10 mouse cellular contexts compared by ENCODE assay signal in genomic region chr7:13123554-13124153, GRCm38 (mm10). TPM values are rescaled to one million over a fixed set of nuclear protein-coding genes. Genes with fewer than 3 reads are reported as not detected.
DNase-seq lines count a peak whose midpoint lies in the region; ATAC-seq lines count a peak whose summit lies in the region.
"Not testable (repeated sequence)": the region's sequence is repeated elsewhere in the genome, so short reads cannot be mapped to it uniquely, and the experiment has no call there.
"Had no signal": no experiment of that assay in that cellular context is flagged by ENCODE, and none has a peak within 500 bp of the region (broad histone marks: within the 10 kb centered on the region; RNA-seq: fewer than 3 reads in every experiment).

No protein-coding gene starts in this region.

- 3% methylated on average over 22 of the region's 34 CpGs for WGBS in forebrain, embryonic 12.5 days
- under 1% methylated on average over 21 of the region's 34 CpGs for WGBS in kidney, embryonic 15.5 days
- WGBS in midbrain, embryonic 16.5 days, result 0% methylated on average over 11 of the region's 34 CpGs
- 0% methylated on average over 13 of the region's 34 CpGs for WGBS in stomach, embryonic 14.5 days

- not testable (repeated sequence) for H3K27ac ChIP-seq in ES-E14 (ENCODE audit: insufficient read depth, low read depth, low read length, poor library complexity, severe bottlenecking); forebrain, embryonic 12.5 days; kidney, embryonic 15.5 days; midbrain, embryonic 16.5 days (ENCODE audit: low read length); stomach, embryonic 14.5 days (ENCODE audit: low read length)

- H3K36me3 ChIP-seq in ES-E14 (ENCODE audit: control insufficient read depth, insufficient read depth, low read length, poor library complexity, severe bottlenecking); forebrain, embryonic 12.5 days (replicated peaks); kidney, embryonic 15.5 days; midbrain, embryonic 16.5 days (ENCODE audit: control insufficient read depth, insufficient read depth, low read length); stomach, embryonic 14.5 days (ENCODE audit: control insufficient read depth, insufficient read depth, low read length): not testable (repeated sequence)

- peak; percentile 0 for DNase-seq in ES-E14 (ENCODE audit: low read depth, low spot score)
- peak; percentile 3 for DNase-seq in cerebellum, adult 8-10 months
- peak; percentile 21 for DNase-seq in heart, postnatal 4 days
- DNase-seq in lung, adult 18-20 months, result peak; percentile 2 to 9

- H3K9ac ChIP-seq in ES-E14 (ENCODE audit: insufficient read depth, low read depth, low read length, poor library complexity, severe bottlenecking), result peak overlapping the region; percentile 73
- H3K9ac ChIP-seq in forebrain, embryonic 12.5 days; kidney, embryonic 15.5 days; stomach, embryonic 14.5 days (replicated peaks; ENCODE audit: low read depth, low read length): not testable (repeated sequence)
- 0 out of 2 replicates have a peak overlapping the region, but pooled peaks have one; percentile 3 for H3K9ac ChIP-seq in midbrain, embryonic 16.5 days (ENCODE audit: low read depth, low read length)

- not testable (repeated sequence) for H3K9me3 ChIP-seq in ES-E14 (ENCODE audit: control insufficient read depth, insufficient read depth, low read depth, low read length); forebrain, embryonic 12.5 days; kidney, embryonic 15.5 days (replicated peaks); midbrain, embryonic 16.5 days (replicated peaks; ENCODE audit: control insufficient read depth, low read length, poor library complexity, severe bottlenecking); stomach, embryonic 14.5 days (ENCODE audit: control insufficient read depth, low read depth, low read length)

- in situ Hi-C loops in ES-E14 (cut with MboI; ENCODE audit: low sequenced_read_pairs in 2 of 2, unreplicated experiment in 2 of 2), result not testable (repeated sequence)

- H3K27me3 ChIP-seq in forebrain, embryonic 12.5 days; kidney, embryonic 15.5 days; midbrain, embryonic 16.5 days (ENCODE audit: control insufficient read depth, insufficient read depth, low read depth, low read length); stomach, embryonic 14.5 days (ENCODE audit: control insufficient read depth, insufficient read depth, low read length): not testable (repeated sequence)

- H3K4me1 ChIP-seq in ES-E14 (ENCODE audit: control insufficient read depth in 2 of 2, insufficient read depth in 2 of 2, low read length in 2 of 2, poor library complexity in 1 of 2); forebrain, embryonic 12.5 days; kidney, embryonic 15.5 days; midbrain, embryonic 16.5 days (ENCODE audit: control insufficient read depth, insufficient read depth, low read length); stomach, embryonic 14.5 days (ENCODE audit: control insufficient read depth, insufficient read depth, low read length): not testable (repeated sequence)

- H3K4me3 ChIP-seq in ES-E14 (ENCODE audit: insufficient read depth in 1 of 2, low read depth in 1 of 2, low read length in 2 of 2, poor library complexity in 1 of 2, severe bottlenecking in 1 of 2), result peak overlapping the region; percentile 66 to 67
- H3K4me3 ChIP-seq in forebrain, embryonic 12.5 days (replicated peaks), result peak overlapping the region; percentile 27
- H3K4me3 ChIP-seq in kidney, embryonic 15.5 days (replicated peaks), result peak overlapping the region; percentile 14; the same call in 1 of the 2 replicates
- peak overlapping the region; percentile 30 for H3K4me3 ChIP-seq in midbrain, embryonic 16.5 days (ENCODE audit: low read depth, low read length)
- H3K4me3 ChIP-seq in stomach, embryonic 14.5 days (ENCODE audit: low read depth, low read length), result not testable (repeated sequence)

- peak; percentile 91 for ATAC-seq in forebrain, embryonic 12.5 days (ENCODE audit: low FRiP score)
- peak; percentile 95 for ATAC-seq in kidney, embryonic 15.5 days (replicated peaks; ENCODE audit: low FRiP score)
- peak; percentile 97 for ATAC-seq in midbrain, embryonic 16.5 days
- ATAC-seq in stomach, embryonic 14.5 days (ENCODE audit: insufficient number of reproducible peaks, insufficient read depth, low FRiP score, low read depth), result peak; percentile 91

- H3K4me2 ChIP-seq in forebrain, embryonic 12.5 days, result peak overlapping the region; percentile 48
- H3K4me2 ChIP-seq in kidney, embryonic 15.5 days, result peak overlapping the region; percentile 51
- H3K4me2 ChIP-seq in midbrain, embryonic 16.5 days (ENCODE audit: low read length), result peak overlapping the region; percentile 44
- peak overlapping the region; percentile 25; the same call in 1 of the 2 replicates for H3K4me2 ChIP-seq in stomach, embryonic 14.5 days (replicated peaks; ENCODE audit: low read depth, low read length)

RNA-seq across cellular contexts. Expression of gene Vmn1r86, which starts 3.9 kb away (rescaled TPM):
- not detected in 2 replicates for total RNA-seq in ES-E14 (2012; rRNA removed)
- not detected in 2 replicates for polyA plus RNA-seq in forebrain, embryonic 12.5 days (2016; fragmentation: Nextera tagmentation; extraction: Ambion mirVana)
- not detected for total RNA-seq in heart, postnatal 4 days (2021)
- not detected in 2 replicates for polyA plus RNA-seq in kidney, embryonic 15.5 days (2015; fragmentation: Nextera tagmentation; extraction: Ambion mirVana)
- not detected in 2 replicates for polyA plus RNA-seq in midbrain, embryonic 16.5 days (2015; fragmentation: Nextera tagmentation; extraction: Ambion mirVana)
- polyA plus RNA-seq in stomach, embryonic 14.5 days (2014; fragmentation: Nextera tagmentation; extraction: Ambion mirVana), result not detected in 2 replicates
- total RNA-seq: gastrocnemius, adult 2 months; layer of hippocampus, adult 18-20 months had no signal

RNA-seq across cellular contexts. Expression of gene Vmn1r87, which starts 16.3 kb away (rescaled TPM):
- not detected in 2 replicates for total RNA-seq in ES-E14 (2012; rRNA removed)
- polyA plus RNA-seq in forebrain, embryonic 12.5 days (2016; fragmentation: Nextera tagmentation; extraction: Ambion mirVana), result not detected in 2 replicates
- not detected for total RNA-seq in heart, postnatal 4 days (2021)
- polyA plus RNA-seq in kidney, embryonic 15.5 days (2015; fragmentation: Nextera tagmentation; extraction: Ambion mirVana), result not detected in 2 replicates
- polyA plus RNA-seq in midbrain, embryonic 16.5 days (2015; fragmentation: Nextera tagmentation; extraction: Ambion mirVana), result not detected in 2 replicates
- polyA plus RNA-seq in stomach, embryonic 14.5 days (2014; fragmentation: Nextera tagmentation; extraction: Ambion mirVana), result not detected in 2 replicates
- total RNA-seq: gastrocnemius, adult 2 months; layer of hippocampus, adult 18-20 months had no signal

RNA-seq across cellular contexts. Expression of gene Vmn1r85, which starts 28.7 kb away (rescaled TPM):
- total RNA-seq in ES-E14 (2012; rRNA removed), result not detected in 2 replicates
- not detected in 2 replicates for polyA plus RNA-seq in forebrain, embryonic 12.5 days (2016; fragmentation: Nextera tagmentation; extraction: Ambion mirVana)
- not detected for total RNA-seq in heart, postnatal 4 days (2021)
- not detected in 2 replicates for polyA plus RNA-seq in kidney, embryonic 15.5 days (2015; fragmentation: Nextera tagmentation; extraction: Ambion mirVana)
- 0.12 and 0.35 TPM in 2 replicates for polyA plus RNA-seq in midbrain, embryonic 16.5 days (2015; fragmentation: Nextera tagmentation; extraction: Ambion mirVana)
- not detected in 2 replicates for polyA plus RNA-seq in stomach, embryonic 14.5 days (2014; fragmentation: Nextera tagmentation; extraction: Ambion mirVana)
- total RNA-seq: gastrocnemius, adult 2 months; layer of hippocampus, adult 18-20 months had no signal

RNA-seq across cellular contexts. Expression of gene Vmn1r88, which starts 35.7 kb away (rescaled TPM):
- 0.04 and 0.11 TPM in 2 replicates for total RNA-seq in ES-E14 (2012; rRNA removed)
- 0.03 TPM in 1 of 2 replicates, not detected in the other for polyA plus RNA-seq in forebrain, embryonic 12.5 days (2016; fragmentation: Nextera tagmentation; extraction: Ambion mirVana)
- total RNA-seq in heart, postnatal 4 days (2021), result under 1 TPM; 0.07 to 0.12 TPM
- polyA plus RNA-seq in kidney, embryonic 15.5 days (2015; fragmentation: Nextera tagmentation; extraction: Ambion mirVana), result not detected in 2 replicates
- polyA plus RNA-seq in midbrain, embryonic 16.5 days (2015; fragmentation: Nextera tagmentation; extraction: Ambion mirVana), result not detected in 2 replicates
- not detected in 2 replicates for polyA plus RNA-seq in stomach, embryonic 14.5 days (2014; fragmentation: Nextera tagmentation; extraction: Ambion mirVana)
